Mouse (Mus musculus): ENCODE results near the gene Vgf. TPM values are rescaled to one million over a fixed set of nuclear protein-coding genes. Genes with fewer than 3 reads are reported as not detected.

The Vgf gene
- polyA plus RNA-seq, 1 experiment from 2014 or later = 2.1 TPM

DNA sequence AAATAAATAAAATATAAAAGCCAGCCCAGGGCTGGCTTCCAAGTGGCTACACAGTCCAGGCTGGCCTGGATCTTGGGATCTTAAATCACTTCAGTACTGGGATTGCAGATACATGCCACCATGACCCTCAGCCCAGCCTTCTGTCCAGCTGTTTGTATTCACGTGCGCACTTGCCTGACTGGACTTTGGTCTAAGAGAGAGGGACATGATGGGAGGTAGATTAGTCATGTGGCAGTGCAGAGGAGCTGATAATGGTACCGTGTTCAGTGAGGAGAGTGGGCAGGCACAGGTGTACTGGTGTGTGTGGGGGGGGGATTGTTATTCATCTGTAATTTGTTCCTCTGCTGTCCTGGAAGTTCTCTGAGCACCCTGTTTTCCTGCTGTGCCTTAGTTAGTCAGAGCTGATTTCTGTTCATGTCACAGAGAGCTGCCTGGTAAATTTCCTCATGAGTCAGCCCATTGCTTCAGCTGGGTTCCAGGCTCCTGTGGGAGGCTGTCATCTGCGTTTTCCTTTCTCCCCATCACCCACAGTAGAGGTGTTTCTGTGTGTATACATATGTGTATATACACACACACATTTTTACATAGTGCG is 25.8 kb downstream of the Vgf start:
- H3K27me3 ChIP-seq = no peaks in the 10 kb centered on the region
- 0 out of 2 replicates have a peak, but pooled peaks cover 3% of the 10 kb centered on the region for H3K9me3 ChIP-seq (replicated peaks)
- no peak overlapping the region for H3K4me2 ChIP-seq (replicated peaks)
- H3K36me3 ChIP-seq = no peaks in the 10 kb centered on the region
- H3K9ac ChIP-seq = no peak overlapping the region
- no peaks in the 10 kb centered on the region for H3K4me1 ChIP-seq
- ATAC-seq (ENCODE audit: low FRiP score) = no peak
- H3K4me3 ChIP-seq = no peak overlapping the region
- H3K27ac ChIP-seq = no peak overlapping the region
- 87% methylated on average over 5 of the region's 5 CpGs for WGBS

GRCm38 (mm10) chr5:137054299-137054698 is 28.1 kb downstream of the Vgf start:
- no peak overlapping the region for H3K27ac ChIP-seq
- H3K4me1 ChIP-seq = no peaks in the 10 kb centered on the region
- no peaks in the 10 kb centered on the region for H3K9me3 ChIP-seq (replicated peaks)
- no peak overlapping the region for H3K4me3 ChIP-seq
- H3K36me3 ChIP-seq = no peaks in the 10 kb centered on the region
- no peak overlapping the region for H3K9ac ChIP-seq
- no peak for ATAC-seq (ENCODE audit: low FRiP score)
- H3K4me2 ChIP-seq (replicated peaks) = no peak overlapping the region
- no peaks in the 10 kb centered on the region for H3K27me3 ChIP-seq
- WGBS = 90% methylated on average over 7 of the region's 7 CpGs

GRCm38 (mm10) chr5:137054873-137055272 is 28.7 kb downstream of the Vgf start:
- no peaks in the 10 kb centered on the region for H3K36me3 ChIP-seq
- no peak overlapping the region for H3K4me3 ChIP-seq
- no peak overlapping the region for H3K4me2 ChIP-seq (replicated peaks)
- WGBS = 84% methylated on average over 5 of the region's 5 CpGs
- H3K9ac ChIP-seq = no peak overlapping the region
- H3K27ac ChIP-seq = no peak overlapping the region
- H3K27me3 ChIP-seq = no peaks in the 10 kb centered on the region
- H3K9me3 ChIP-seq (replicated peaks) = no peaks in the 10 kb centered on the region
- H3K4me1 ChIP-seq = no peaks in the 10 kb centered on the region
- ATAC-seq (ENCODE audit: low FRiP score) = no peak

DNA sequence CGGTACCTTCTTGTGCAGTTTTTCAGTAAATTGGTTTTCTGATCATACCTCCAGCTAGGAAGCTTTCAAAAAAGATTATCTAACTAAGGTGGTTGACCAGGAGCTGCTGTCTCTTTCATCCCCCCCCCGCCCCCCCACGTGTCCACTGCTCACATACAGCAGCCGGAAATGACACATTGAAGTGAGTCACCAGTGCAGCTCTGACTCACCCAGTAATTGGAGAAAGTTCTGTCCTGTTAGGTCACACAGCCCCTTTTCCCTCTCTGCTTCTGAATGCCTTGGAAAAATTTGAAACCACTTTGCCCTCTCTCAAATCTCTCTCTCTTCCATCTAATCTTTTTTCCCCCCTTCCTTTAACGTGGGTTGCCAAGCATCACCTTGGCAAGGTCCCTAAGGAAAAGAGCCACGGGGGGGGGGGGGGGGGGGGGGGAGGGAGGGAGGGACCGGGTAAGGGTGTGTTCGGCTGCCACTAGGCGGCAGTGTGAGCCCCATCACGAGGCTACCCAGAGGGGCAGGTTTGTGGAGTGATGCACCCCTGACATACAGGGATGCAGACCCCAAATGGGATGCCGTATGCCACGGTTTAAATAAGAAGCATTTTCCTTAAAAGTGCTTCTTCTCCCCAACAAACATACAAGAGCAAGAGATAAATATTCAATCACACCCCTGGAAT is 35.8 kb downstream of the Vgf start:
- H3K4me1 ChIP-seq = no peaks in the 10 kb centered on the region
- H3K9ac ChIP-seq = no peak overlapping the region
- no peak overlapping the region for H3K4me3 ChIP-seq
- no peaks in the 10 kb centered on the region for H3K9me3 ChIP-seq (replicated peaks)
- H3K4me2 ChIP-seq (replicated peaks) = no peak overlapping the region
- 27% methylated on average over 12 of the region's 12 CpGs for WGBS
- no peaks in the 10 kb centered on the region for H3K27me3 ChIP-seq
- ATAC-seq (ENCODE audit: low FRiP score) = no peak
- H3K27ac ChIP-seq = no peak overlapping the region
- H3K36me3 ChIP-seq = no peaks in the 10 kb centered on the region

DNA sequence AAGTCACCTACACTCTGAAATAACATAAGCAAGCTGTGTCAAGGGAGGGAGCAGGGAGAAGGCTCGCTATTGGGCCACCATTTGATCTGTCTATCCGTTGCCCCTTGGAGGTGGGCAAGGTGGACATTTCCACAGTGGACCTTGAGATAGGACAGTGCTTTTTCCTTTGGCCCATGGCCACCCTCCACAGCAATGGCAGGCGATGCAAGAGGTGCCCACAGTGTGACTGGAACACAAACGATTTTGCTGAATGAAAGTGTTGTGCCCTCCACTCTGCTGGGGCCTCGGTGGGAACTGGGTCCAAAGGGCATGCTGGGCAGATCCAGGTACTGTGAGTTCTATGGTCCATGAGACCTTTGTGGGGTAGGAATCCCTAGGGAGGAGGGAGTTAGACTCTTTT is 36.4 kb downstream of the Vgf start:
- no peak for ATAC-seq (ENCODE audit: low FRiP score)
- Histone ChIP-seq H3K4me1 (no peaks in the 10 kb centered on the region), H3K9me3 (replicated peaks) (no peaks in the 10 kb centered on the region), H3K36me3 (no peaks in the 10 kb centered on the region), H3K27me3 (no peaks in the 10 kb centered on the region), H3K4me3 (no peak overlapping the region), H3K27ac (no peak overlapping the region), H3K4me2 (replicated peaks) (no peak overlapping the region), H3K9ac (no peak overlapping the region)
- WGBS = 85% methylated on average over 5 of the region's 5 CpGs

DNA sequence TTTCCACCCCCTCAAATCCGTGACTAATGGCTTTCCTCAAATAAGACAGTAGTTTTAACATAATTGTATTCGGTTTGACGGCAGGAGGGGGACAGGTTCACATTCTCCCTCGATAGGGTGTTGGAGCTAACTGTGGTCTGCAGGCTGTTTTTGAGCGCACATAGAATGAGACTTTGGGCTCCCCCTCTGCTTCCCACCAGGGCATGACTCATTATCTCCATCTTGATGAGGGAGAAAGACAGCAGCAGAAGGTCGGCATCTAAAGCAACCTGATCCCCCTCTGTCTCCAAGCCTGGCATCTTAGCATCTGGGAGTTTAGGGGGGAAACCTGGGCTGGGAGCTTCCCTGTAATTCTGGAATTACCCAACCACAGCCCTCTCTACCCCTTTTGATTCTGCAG is 39.3 kb downstream of the Vgf start:
- Histone ChIP-seq H3K4me2 (replicated peaks) (no peak overlapping the region), H3K27ac (no peak overlapping the region), H3K4me3 (no peak overlapping the region), H3K9ac (no peak overlapping the region), H3K9me3 (replicated peaks) (no peaks in the 10 kb centered on the region), H3K27me3 (no peaks in the 10 kb centered on the region), H3K36me3 (no peaks in the 10 kb centered on the region), H3K4me1 (no peaks in the 10 kb centered on the region)
- 62% methylated on average over 6 of the region's 6 CpGs for WGBS
- ATAC-seq (ENCODE audit: low FRiP score) = no peak

DNA sequence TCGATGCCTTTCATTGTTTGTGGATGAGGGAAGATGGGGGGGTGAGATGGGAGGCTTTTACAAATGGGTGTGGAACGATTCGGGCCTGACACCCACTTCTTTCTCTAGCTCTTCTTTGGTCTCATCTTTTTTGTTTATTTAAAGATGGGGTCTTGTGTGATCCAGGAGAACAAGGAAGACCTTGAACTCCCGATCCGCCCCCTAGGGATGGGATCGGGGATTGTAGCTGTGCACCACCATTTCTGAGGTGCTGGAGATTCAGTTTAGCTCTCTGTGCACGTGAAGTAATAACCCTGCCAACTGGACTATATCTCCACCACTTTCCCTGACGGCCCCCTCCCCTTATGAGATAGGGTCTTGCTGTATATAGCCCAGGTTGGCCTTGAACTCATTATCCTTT is 39.7 kb downstream of the Vgf start:
- 77% methylated on average over 8 of the region's 8 CpGs for WGBS
- no peak overlapping the region for H3K27ac ChIP-seq
- no peak for ATAC-seq (ENCODE audit: low FRiP score)
- no peak overlapping the region for H3K4me3 ChIP-seq
- no peak overlapping the region for H3K9ac ChIP-seq
- H3K4me2 ChIP-seq (replicated peaks) = no peak overlapping the region
- no peaks in the 10 kb centered on the region for H3K27me3 ChIP-seq
- no peaks in the 10 kb centered on the region for H3K36me3 ChIP-seq
- H3K4me1 ChIP-seq = no peaks in the 10 kb centered on the region
- H3K9me3 ChIP-seq (replicated peaks) = no peaks in the 10 kb centered on the region

DNA sequence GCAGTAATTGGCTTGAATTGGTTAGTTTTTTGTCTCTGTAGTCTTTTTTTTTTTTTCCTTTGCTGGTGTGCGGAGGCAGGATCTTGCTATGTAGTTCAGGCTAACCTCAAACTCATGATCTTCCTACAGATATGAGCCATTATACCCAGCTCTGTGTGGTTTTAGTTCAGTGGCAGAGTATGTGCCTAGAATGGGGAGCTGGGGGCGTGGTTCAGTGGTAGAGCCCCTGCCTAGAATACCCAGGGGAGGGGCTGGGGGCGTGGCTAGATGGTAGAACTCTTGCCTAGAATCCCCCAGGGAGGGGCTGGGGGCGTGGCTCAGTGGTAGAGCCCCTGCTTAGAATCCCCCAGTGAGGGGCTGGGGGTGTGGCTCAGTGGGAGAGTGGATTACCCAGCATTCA is 42.5 kb downstream of the Vgf start:
- H3K36me3 ChIP-seq = no peaks in the 10 kb centered on the region
- no peak for ATAC-seq (ENCODE audit: low FRiP score)

DNA sequence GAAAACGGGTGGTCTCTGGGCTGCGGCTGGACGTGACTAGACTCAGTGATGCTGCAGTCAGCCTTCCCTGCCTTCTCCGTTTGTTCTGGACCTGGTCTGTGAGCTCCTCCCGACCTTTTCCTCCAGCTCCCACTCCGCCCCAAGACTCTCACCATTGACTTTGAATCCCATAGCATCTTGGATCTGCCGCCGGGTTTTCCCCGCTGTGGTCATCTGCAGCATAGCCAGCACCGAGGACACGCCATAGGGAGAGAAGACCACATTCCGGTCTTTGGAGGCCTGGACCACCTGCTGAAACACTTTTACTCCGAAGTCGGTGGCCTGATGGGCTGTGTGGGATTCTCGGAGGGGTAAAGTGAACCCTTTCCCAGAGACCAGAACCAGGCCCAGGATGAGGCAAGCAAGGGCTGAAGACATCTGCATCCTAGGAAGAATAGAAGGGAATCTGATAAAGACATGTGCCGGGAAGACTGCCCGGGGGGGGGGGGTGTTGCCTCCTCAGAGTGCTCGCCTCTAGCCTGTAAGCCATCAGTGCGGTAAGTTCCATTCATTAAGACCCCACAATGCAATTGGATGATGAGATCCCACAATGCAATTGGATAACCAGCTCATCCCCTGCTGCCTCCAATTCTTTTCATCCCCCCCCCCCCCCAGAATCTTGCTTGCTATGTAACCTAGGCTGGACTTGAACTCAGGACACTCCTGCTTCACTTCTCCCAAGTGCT is 44.9 kb downstream of the Vgf start:
- no peak for ATAC-seq (ENCODE audit: low FRiP score)
- H3K4me3 ChIP-seq = no peak overlapping the region
- H3K36me3 ChIP-seq = no peaks in the 10 kb centered on the region
- H3K4me2 ChIP-seq (replicated peaks) = no peak overlapping the region
- H3K9me3 ChIP-seq (replicated peaks) = no peaks in the 10 kb centered on the region
- 87% methylated on average over 19 of the region's 19 CpGs for WGBS
- no peak overlapping the region for H3K27ac ChIP-seq
- no peak overlapping the region for H3K9ac ChIP-seq
- H3K27me3 ChIP-seq = no peaks in the 10 kb centered on the region
- H3K4me1 ChIP-seq = 0 out of 2 replicates have a peak, but pooled peaks cover 13% of the 10 kb centered on the region

More for the DNA sequence above, 42.5 kb downstream of the Vgf start:
- H3K4me1 ChIP-seq = 0 out of 2 replicates have a peak, but pooled peaks cover 8% of the 10 kb centered on the region
- H3K4me3 ChIP-seq = no peak overlapping the region
- no peak overlapping the region for H3K9ac ChIP-seq
- H3K27me3 ChIP-seq = no peaks in the 10 kb centered on the region
- H3K27ac ChIP-seq = no peak overlapping the region
- H3K4me2 ChIP-seq (replicated peaks) = no peak overlapping the region
- no peaks in the 10 kb centered on the region for H3K9me3 ChIP-seq (replicated peaks)
- WGBS = 72% methylated on average over 4 of the region's 4 CpGs

DNA sequence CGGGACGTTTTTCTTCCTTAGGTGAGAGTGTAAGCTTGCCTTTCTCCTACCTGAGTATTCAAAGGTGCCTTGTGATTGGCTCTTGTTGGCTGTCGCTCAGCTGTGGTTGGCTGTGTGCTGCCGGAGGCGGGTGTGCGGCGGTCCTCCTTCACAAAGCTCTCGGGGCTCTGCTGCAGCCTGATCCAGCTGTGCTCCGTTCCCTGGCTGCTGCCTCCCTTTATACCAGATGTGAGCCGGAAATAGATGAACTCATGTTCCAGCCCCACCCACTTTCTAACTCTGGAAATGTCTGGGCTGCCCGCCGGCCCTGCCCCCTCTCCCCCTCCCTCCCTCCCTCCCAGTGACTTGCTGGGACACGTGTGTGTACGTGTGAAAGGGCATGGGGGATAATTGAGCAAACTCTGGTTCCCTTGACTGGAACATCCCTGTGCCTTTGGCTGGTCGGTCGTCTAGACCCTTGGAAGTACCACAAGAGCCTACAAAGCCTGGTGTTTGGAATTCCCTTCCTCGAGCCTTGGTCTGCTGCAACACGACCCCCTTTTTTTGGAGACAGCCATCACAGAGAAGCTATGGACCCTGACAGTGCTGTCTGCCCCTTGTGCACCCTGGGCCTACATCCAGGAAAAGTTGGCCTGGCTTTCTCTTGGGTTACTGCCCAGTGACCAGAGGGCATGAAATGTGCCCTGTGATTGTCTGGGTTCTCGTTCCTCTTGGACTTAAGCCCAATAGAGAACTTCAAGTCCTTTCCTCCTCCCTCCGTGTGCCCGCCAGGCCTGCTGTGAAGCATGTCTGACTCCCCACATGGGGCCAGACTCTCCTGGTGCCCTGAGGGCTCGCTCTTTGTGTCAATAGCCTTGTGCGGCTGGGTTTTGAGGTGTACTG is 46.1 kb downstream of the Vgf start, which contains the start of gene Serpine1:
Serpine1 (minus strand) TSS at position 190 of the 882 bp plus-strand sequence.
- Histone ChIP-seq H3K27me3 (no peaks in the 10 kb centered on the region), H3K36me3 (no peaks in the 10 kb centered on the region), H3K4me3 (peak within 1 kb of the TSS; percentile 23), H3K9me3 (replicated peaks) (no peaks in the 10 kb centered on the region), H3K4me1 (0 out of 2 replicates have a peak, but pooled peaks cover 16% of the 10 kb centered on the region), H3K4me2 (replicated peaks) (peak within 1 kb of the TSS; percentile 49), H3K27ac (no peak within 1 kb of the TSS), H3K9ac (no peak within 1 kb of the TSS; the same call in 1 of the 2 replicates)
- peak; percentile 63; the same call in 1 of the 2 replicates for ATAC-seq (ENCODE audit: low FRiP score)
- 18% methylated on average over 23 of the region's 23 CpGs for WGBS

GRCm38 (mm10) chr5:137073141-137073540 is 46.9 kb downstream of the Vgf start:
- H3K27me3 ChIP-seq = no peaks in the 10 kb centered on the region
- H3K27ac ChIP-seq = no peak overlapping the region
- WGBS = 91% methylated on average over 8 of the region's 8 CpGs
- no peak overlapping the region for H3K4me2 ChIP-seq (replicated peaks)
- H3K9ac ChIP-seq = no peak overlapping the region
- ATAC-seq (ENCODE audit: low FRiP score) = no peak
- no peak overlapping the region for H3K4me3 ChIP-seq
- H3K36me3 ChIP-seq = no peaks in the 10 kb centered on the region
- H3K4me1 ChIP-seq = 0 out of 2 replicates have a peak, but pooled peaks cover 16% of the 10 kb centered on the region
- no peaks in the 10 kb centered on the region for H3K9me3 ChIP-seq (replicated peaks)

GRCm38 (mm10) chr5:137074191-137074651 is 48.0 kb downstream of the Vgf start:
- Histone ChIP-seq H3K36me3 (no peaks in the 10 kb centered on the region), H3K9ac (no peak overlapping the region), H3K4me2 (replicated peaks) (no peak overlapping the region), H3K27ac (no peak overlapping the region), H3K4me3 (no peak overlapping the region), H3K27me3 (no peaks in the 10 kb centered on the region), H3K9me3 (replicated peaks) (no peaks in the 10 kb centered on the region), H3K4me1 (peaks cover 16% of the 10 kb centered on the region; the same call in 1 of the 2 replicates)
- WGBS = 42% methylated on average over 6 of the region's 6 CpGs
- no peak for ATAC-seq (ENCODE audit: low FRiP score)

Measured in hindbrain, embryonic 12.5 days (tissue).